8 mouse cellular contexts compared by ENCODE assay signal in the genomic region with DNA sequence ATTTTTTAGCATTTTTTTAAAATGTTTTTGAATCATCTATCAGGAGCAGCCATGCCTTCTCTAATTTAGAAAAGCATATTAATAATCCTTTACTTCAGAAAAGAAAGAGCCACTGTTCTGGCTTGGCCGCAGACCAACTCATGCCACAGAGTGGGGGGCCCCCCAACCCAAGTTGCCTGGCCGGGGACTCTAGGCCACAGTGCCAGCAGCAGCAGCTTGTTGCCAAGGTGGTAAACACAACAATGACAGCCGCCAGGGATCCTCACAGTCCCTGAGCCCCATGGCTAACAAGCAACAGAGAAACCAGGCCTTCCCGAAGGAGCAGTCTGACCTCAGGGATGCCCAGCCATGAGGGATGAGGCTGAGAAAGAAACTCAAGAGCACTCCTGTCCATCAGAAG.
DNase-seq lines count a peak whose midpoint lies in the region; ATAC-seq lines count a peak whose summit lies in the region.

No protein-coding gene starts in this region.

- H3K4me2 ChIP-seq in hindbrain, embryonic 13.5 days = no peak overlapping the region
- no peak overlapping the region for H3K4me2 ChIP-seq in forebrain, embryonic 16.5 days (ENCODE audit: low read length)

- peak; percentile 70 for ATAC-seq in hindbrain, embryonic 13.5 days (ENCODE audit: low FRiP score)
- peak; percentile 73 for ATAC-seq in forebrain, embryonic 16.5 days
- no peak for ATAC-seq in inflammation-experienced regulatory T-cells, adult 6 months

- DNase-seq in hindbrain, embryonic 10.5 days (ENCODE audit: low spot score) = no peak
- peak; percentile 68 to 77 for DNase-seq in layer of hippocampus, postnatal 10 days (ENCODE audit: low spot score in 2 of 2)
- peak; percentile 83 to 84 for DNase-seq in right cerebral cortex, postnatal 10 days (ENCODE audit: low spot score in 2 of 2)
- DNase-seq in kidney, postnatal 25 days = no peak
- no peak for DNase-seq in spleen, postnatal 4 days (ENCODE audit: low spot score in 2 of 2)

- H3K4me3 ChIP-seq in hindbrain, embryonic 13.5 days = no peak overlapping the region
- no peak overlapping the region for H3K4me3 ChIP-seq in hindbrain, embryonic 10.5 days
- H3K4me3 ChIP-seq in forebrain, embryonic 16.5 days (replicated peaks; ENCODE audit: low read length) = no peak overlapping the region

- H3K27ac ChIP-seq in hindbrain, embryonic 13.5 days = peak overlapping the region; percentile 77
- no peak overlapping the region for H3K27ac ChIP-seq in hindbrain, embryonic 10.5 days
- peak overlapping the region; percentile 29; the same call in 1 of the 2 replicates for H3K27ac ChIP-seq in forebrain, embryonic 16.5 days (ENCODE audit: low read length)

- H3K9ac ChIP-seq in hindbrain, embryonic 13.5 days = no peak overlapping the region
- no peak overlapping the region for H3K9ac ChIP-seq in forebrain, embryonic 16.5 days (replicated peaks; ENCODE audit: low read depth, low read length)

- H3K27me3 ChIP-seq in hindbrain, embryonic 13.5 days = no peaks in the 10 kb centered on the region
- no peaks in the 10 kb centered on the region for H3K27me3 ChIP-seq in hindbrain, embryonic 10.5 days (ENCODE audit: insufficient read depth, poor library complexity, severe bottlenecking)
- H3K27me3 ChIP-seq in forebrain, embryonic 16.5 days (replicated peaks; ENCODE audit: control insufficient read depth, insufficient read depth, low read length) = no peaks in the 10 kb centered on the region

- peaks cover 86% of the 10 kb centered on the region for H3K4me1 ChIP-seq in hindbrain, embryonic 13.5 days (replicated peaks)
- peaks cover 69% of the 10 kb centered on the region for H3K4me1 ChIP-seq in hindbrain, embryonic 10.5 days (replicated peaks)
- peaks cover 54% of the 10 kb centered on the region for H3K4me1 ChIP-seq in forebrain, embryonic 16.5 days (replicated peaks; ENCODE audit: control insufficient read depth, insufficient read depth, low read length)

- H3K9me3 ChIP-seq in hindbrain, embryonic 13.5 days = no peaks in the 10 kb centered on the region
- no peaks in the 10 kb centered on the region for H3K9me3 ChIP-seq in hindbrain, embryonic 10.5 days
- H3K9me3 ChIP-seq in forebrain, embryonic 16.5 days (ENCODE audit: control insufficient read depth, low read length) = no peaks in the 10 kb centered on the region

- WGBS in hindbrain, embryonic 13.5 days = 42% methylated on average over 4 of the region's 4 CpGs
- WGBS in hindbrain, embryonic 10.5 days = 66% methylated on average over 4 of the region's 4 CpGs
- WGBS in forebrain, embryonic 16.5 days = 9% methylated on average over 4 of the region's 4 CpGs

- H3K36me3 ChIP-seq in hindbrain, embryonic 13.5 days = peaks cover 11% of the 10 kb centered on the region; the same call in 1 of the 2 replicates
- H3K36me3 ChIP-seq in hindbrain, embryonic 10.5 days = peaks cover 88% of the 10 kb centered on the region
- H3K36me3 ChIP-seq in forebrain, embryonic 16.5 days (ENCODE audit: control insufficient read depth, insufficient read depth) = no peaks in the 10 kb centered on the region

Comparison
In these comparisons a context has a peak if more than half of its experiments do, and no peak if none do; other contexts are left out.
1. DNase-seq: peak in layer of hippocampus, postnatal 10 days (2 of 2) and right cerebral cortex, postnatal 10 days (2 of 2); none in hindbrain, embryonic 10.5 days (single experiment), kidney, postnatal 25 days (0 of 2) and spleen, postnatal 4 days (0 of 2).